Mouse (Mus musculus): ENCODE results near the gene Cited2. TPM values are rescaled to one million over a fixed set of nuclear protein-coding genes. Genes with fewer than 3 reads are reported as not detected.

The Cited2 gene
- polyA plus RNA-seq, 1 experiment, result 49.1 TPM

- WGBS, result under 1% methylated on average over 4 of the region's 4 CpGs
- no peak overlapping the region for H3K27ac ChIP-seq (ENCODE audit: control insufficient read depth, insufficient read depth, low read depth, low read length, poor library complexity)
- H3K4me1 ChIP-seq (ENCODE audit: control insufficient read depth, insufficient read depth, low read length), result no peaks in the 10 kb centered on the region; the same call in none of the 2 replicates
- no peak overlapping the region for H3K4me3 ChIP-seq (replicated peaks; ENCODE audit: control insufficient read depth, low read depth, low read length)
- TF ChIP-seq POLR2A (IDR thresholded peaks at IDR 0.05; ENCODE audit: borderline replicate concordance, control insufficient read depth, low read depth, low read length) (no peak), CTCF (IDR thresholded peaks at IDR 0.05; ENCODE audit: control insufficient read depth, insufficient read depth, low read length) (no peak)
Observed at GRCm38 (mm10) chr10:17775079-17775478, 52.1 kb downstream of the Cited2 start.

Other genes with a start within 250 kb of the Cited2 start
- 0.79 TPM in 1 of 2 replicates, not detected in the other for gene Txlnb, start 73.0 kb downstream of the Cited2 start, polyA plus RNA-seq (2011; ENCODE audit: insufficient read depth, insufficient read length, low replicate concordance, missing spikeins)
- gene Heca, start 224.8 kb downstream of the Cited2 start, polyA plus RNA-seq (2011; ENCODE audit: insufficient read depth, insufficient read length, low replicate concordance, missing spikeins), result 5.7 and 9.1 TPM in 2 replicates